Mouse (Mus musculus) cortical plate, adult 2 months (tissue): Measurements from ENCODE around the gene Calm4. TPM values are rescaled to one million over a fixed set of nuclear protein-coding genes. Genes with fewer than 3 reads are reported as not detected.
"Not testable (repeated sequence)": the region's sequence is repeated elsewhere in the genome, so short reads cannot be mapped to it uniquely, and the experiment has no call there.

Experiments used
- H3K27ac ChIP-seq: fragments of 200-500 bp; 2 replicates; pipeline ENCODE4 v1.5.1; 2012; ENCODE audit warnings: low read length, control low read depth, inconsistent platforms; ENCODE audit not compliant: insufficient read depth
- H3K4me1 ChIP-seq: fragments of 200-500 bp; 2 replicates; pipeline ENCODE4 v1.6.1; 2011; ENCODE audit warnings: low read length; ENCODE audit not compliant: control insufficient read depth, insufficient read depth
- H3K4me3 ChIP-seq: fragments of 200-500 bp; 2 replicates; pipeline ENCODE4 v1.5.1; 2011; ENCODE audit warnings: mild to moderate bottlenecking, low read length, control low read depth; ENCODE audit not compliant: insufficient read depth
- CTCF ChIP-seq: fragments of 200-500 bp; IDR thresholded peaks from 2 replicates; pipeline ENCODE4 v1.5.1; 2011; ENCODE audit warnings: mild to moderate bottlenecking, control low read depth, low read length; ENCODE audit not compliant: insufficient read depth; ENCODE audit errors: extremely low read depth
- POLR2A ChIP-seq: fragments of 200-500 bp; IDR thresholded peaks from 2 replicates; pipeline ENCODE4 v1.6.1; 2011; ENCODE audit warnings: mild to moderate bottlenecking, low read length, control low read depth; ENCODE audit not compliant: insufficient read depth; ENCODE audit errors: extremely low read depth
- polyA plus RNA-seq: library from polyadenylated mRNA; depleted of rRNA; stranded (reverse); fragments of >200 nt; gene quantifications from 2 replicates; pipeline ENCODE4 v1.2.3, GENCODE M21; 2012

Calm4 gene
- polyA plus RNA-seq, 1 experiment: not detected

- H3K4me3 ChIP-seq: no peak overlapping the region
- TF ChIP-seq CTCF: no peak
- no peak for TF ChIP-seq POLR2A
- H3K27ac ChIP-seq: no peak overlapping the region
- H3K4me1 ChIP-seq: no peaks in the 10 kb centered on the region
Measured at GRCm38 (mm10) chr13:3818012-3818739, 19.4 kb upstream of the Calm4 start.

- H3K27ac ChIP-seq: no peak overlapping the region
- no peak overlapping the region for H3K4me3 ChIP-seq
- TF ChIP-seq POLR2A (no peak), CTCF (no peak)
- H3K4me1 ChIP-seq: no peaks in the 10 kb centered on the region
Measured at GRCm38 (mm10) chr13:3818740-3819076, 18.8 kb upstream of the Calm4 start.

- Histone ChIP-seq H3K4me1 (no peaks in the 10 kb centered on the region), H3K27ac (no peak overlapping the region), H3K4me3 (no peak overlapping the region)
- TF ChIP-seq CTCF (no peak), POLR2A (no peak)
Measured at GRCm38 (mm10) chr13:3822105-3822504, 15.5 kb upstream of the Calm4 start.

- no peak overlapping the region for H3K27ac ChIP-seq
- H3K4me1 ChIP-seq: no peaks in the 10 kb centered on the region
- TF ChIP-seq CTCF: no peak
- no peak for TF ChIP-seq POLR2A
- no peak overlapping the region for H3K4me3 ChIP-seq
Measured at GRCm38 (mm10) chr13:3825726-3826125, 11.8 kb upstream of the Calm4 start.

GRCm38 (mm10) chr13:3831546-3831945 is 6.0 kb upstream of the Calm4 start:
- Histone ChIP-seq H3K27ac (no peak overlapping the region), H3K4me1 (no peaks in the 10 kb centered on the region), H3K4me3 (no peak overlapping the region)
- TF ChIP-seq POLR2A: no peak
- no peak for TF ChIP-seq CTCF

DNA sequence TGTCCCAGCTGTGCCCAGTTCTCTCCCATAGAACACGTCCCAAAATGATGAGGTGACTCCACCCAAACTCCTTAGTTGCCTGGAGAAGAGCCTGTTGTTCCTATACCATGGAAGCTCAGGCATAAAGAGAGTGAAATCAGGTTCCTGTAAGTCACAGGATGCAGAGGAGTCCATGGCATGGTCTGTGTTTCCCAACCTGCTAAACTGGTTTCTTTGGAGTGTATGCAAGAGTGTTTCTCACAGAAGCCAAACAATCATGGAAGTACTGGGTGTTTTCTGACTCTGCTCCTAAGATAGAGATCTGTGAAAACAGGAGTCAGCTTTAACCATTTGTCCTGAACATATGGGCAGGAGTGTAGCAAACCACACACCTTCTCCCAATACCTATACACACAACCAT is 5.6 kb upstream of the Calm4 start:
- TF ChIP-seq POLR2A: no peak
- TF ChIP-seq CTCF: no peak
- no peak overlapping the region for H3K4me3 ChIP-seq
- H3K27ac ChIP-seq: no peak overlapping the region
- no peaks in the 10 kb centered on the region for H3K4me1 ChIP-seq

- no peak for TF ChIP-seq CTCF
- no peak for TF ChIP-seq POLR2A
- Histone ChIP-seq H3K4me3 (no peak overlapping the region), H3K4me1 (no peaks in the 10 kb centered on the region), H3K27ac (no peak overlapping the region)
Measured at GRCm38 (mm10) chr13:3832450-3832849, 5.1 kb upstream of the Calm4 start.

DNA sequence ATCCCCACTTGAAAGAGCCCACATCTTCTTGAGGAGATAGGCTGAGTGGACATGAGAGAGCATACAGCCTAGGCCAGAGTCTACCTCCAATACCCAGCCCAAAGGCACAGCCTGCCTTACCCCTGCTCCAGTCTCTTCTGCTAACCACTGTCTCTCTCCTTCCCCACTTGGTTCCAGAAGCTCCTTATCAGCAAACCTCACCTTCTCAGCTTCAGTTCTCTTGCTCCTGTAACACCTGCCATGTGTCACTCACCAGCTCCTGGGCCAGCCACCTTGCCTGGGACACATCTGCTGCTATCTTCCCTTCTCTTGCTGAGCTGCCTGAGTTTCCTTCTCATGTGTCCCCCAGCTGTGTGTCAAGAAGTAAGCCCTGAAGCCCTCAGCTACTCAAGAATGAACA is 3.9 kb upstream of the Calm4 start:
- not testable (repeated sequence) for H3K4me1 ChIP-seq, H3K27ac ChIP-seq, H3K4me3 ChIP-seq

- H3K4me3 ChIP-seq, H3K4me1 ChIP-seq, H3K27ac ChIP-seq: not testable (repeated sequence)
Measured at GRCm38 (mm10) chr13:3840662-3841061, 3.1 kb downstream of the Calm4 start.

GRCm38 (mm10) chr13:3850330-3850729 is 12.8 kb downstream of the Calm4 start:
- no peaks in the 10 kb centered on the region for H3K4me1 ChIP-seq
- no peak overlapping the region for H3K27ac ChIP-seq
- no peak overlapping the region for H3K4me3 ChIP-seq
- TF ChIP-seq POLR2A: no peak
- no peak for TF ChIP-seq CTCF

- H3K4me3 ChIP-seq, H3K27ac ChIP-seq, H3K4me1 ChIP-seq: not testable (repeated sequence)
Measured at GRCm38 (mm10) chr13:3853648-3854333, 16.2 kb downstream of the Calm4 start, which contains the start of gene Calm5. Gene Calm5, plus strand, starts transcription at chr13:3854173.
